Mouse (Mus musculus): Measurements from ENCODE around the gene Asb16. TPM values are rescaled to one million over a fixed set of nuclear protein-coding genes. Genes with fewer than 3 reads are reported as not detected.
A peak's percentile ranks its signal among the peaks of the same experiment; 100 is the strongest.

Asb16 gene
- polyA plus RNA-seq, 1 experiment from 2014 or later, result 0.09 TPM

DNA sequence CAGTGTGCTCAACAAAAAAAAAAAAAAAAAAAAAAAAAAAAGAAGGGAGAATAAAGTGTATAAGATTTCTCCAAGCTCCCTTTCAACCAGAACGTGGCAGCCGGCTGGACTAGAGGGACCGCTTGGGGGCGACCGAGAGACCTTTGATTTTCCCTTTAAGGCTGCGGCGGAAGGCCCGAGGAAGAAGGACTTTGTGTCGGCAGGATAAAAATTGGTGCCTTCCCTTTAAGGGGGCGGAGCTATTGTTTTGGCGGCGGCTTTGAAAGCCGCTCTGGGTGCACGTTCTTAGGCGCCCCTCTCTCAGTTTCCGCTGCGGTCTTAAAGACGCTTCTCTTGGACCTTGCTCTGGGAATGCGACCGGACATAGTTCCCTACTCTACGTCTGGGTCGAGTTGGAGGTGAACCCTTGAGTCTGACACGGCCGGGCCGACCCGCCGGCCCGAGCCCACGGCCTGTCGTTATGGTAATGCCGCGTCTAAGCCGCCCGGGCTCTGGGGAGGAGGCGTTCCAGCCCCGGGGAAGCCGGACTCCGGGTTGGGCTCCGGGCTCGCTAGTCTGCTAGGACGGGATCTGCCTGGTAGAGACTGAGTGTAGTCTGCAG, 19.8 kb upstream of the Asb16 start, which contains the start of gene BC030867:
Gene BC030867 (plus strand): TSS at position 253 of the 601 bp plus-strand sequence.
- H3K4me3 ChIP-seq (ENCODE audit: low read length), result peak within 1 kb of the TSS; percentile 80
- H3K36me3 ChIP-seq (ENCODE audit: control insufficient read depth, insufficient read depth, low read length), result peaks cover 19% of the 10 kb centered on the region
- H3K27ac ChIP-seq (ENCODE audit: low read depth, low read length), result peak within 1 kb of the TSS; percentile 56; the same call in 1 of the 2 replicates
- WGBS, result under 1% methylated on average over 40 of the region's 41 CpGs
- H3K27me3 ChIP-seq (ENCODE audit: control insufficient read depth, insufficient read depth, low read length), result no peaks in the 10 kb centered on the region
- H3K4me2 ChIP-seq (replicated peaks; ENCODE audit: low read depth, low read length), result peak within 1 kb of the TSS; percentile 81
- H3K9ac ChIP-seq (ENCODE audit: low read depth, low read length), result peak within 1 kb of the TSS; percentile 77
- ATAC-seq (ENCODE audit: low FRiP score, low TSS enrichment), result peak; percentile 73
- peaks cover 5% of the 10 kb centered on the region; the same call in 1 of the 2 replicates for H3K4me1 ChIP-seq (ENCODE audit: control insufficient read depth, insufficient read depth, low read length)
- H3K9me3 ChIP-seq (ENCODE audit: control insufficient read depth, low read length), result no peaks in the 10 kb centered on the region

DNA sequence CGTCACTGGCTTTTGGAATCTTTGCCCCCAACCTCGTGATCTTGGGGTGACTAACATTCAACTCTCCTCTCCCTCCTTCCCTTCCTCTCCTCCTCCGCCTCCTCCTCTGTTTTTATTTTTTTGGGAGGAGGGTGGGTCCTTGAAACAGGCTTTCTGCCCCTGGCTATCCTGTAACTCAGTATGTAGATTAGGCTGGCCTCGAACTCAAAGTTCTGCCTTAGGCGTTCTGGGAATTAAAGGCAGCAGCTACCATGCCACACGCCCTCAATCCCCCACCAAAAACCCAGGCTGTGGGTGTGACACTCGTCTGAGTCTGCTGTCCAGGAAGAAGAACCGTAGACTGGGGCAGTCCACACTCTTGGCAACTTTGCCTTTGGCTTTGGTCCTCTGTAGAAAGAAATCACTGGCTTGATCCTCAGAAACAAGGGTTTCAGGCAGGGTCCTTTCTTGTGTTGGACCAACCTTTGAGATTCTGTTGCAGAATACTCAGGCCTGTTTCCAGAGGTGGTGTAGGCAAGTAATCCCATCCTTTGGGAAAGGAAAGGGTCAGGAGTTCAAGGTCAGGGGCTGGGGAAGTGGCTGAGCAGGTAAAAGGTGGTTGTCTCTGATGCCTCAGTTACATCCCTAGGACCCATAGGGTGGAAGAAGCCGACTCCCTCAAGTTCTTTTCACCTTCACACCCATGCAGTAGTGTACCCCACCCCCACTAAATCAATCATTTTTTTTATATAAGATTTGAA, 19.0 kb upstream of the Asb16 start:
- Histone ChIP-seq H3K27ac (ENCODE audit: low read depth, low read length) (no peak overlapping the region; the same call in 1 of the 2 replicates), H3K4me3 (ENCODE audit: low read length) (peak overlapping the region; percentile 80), H3K9ac (ENCODE audit: low read depth, low read length) (peak overlapping the region; percentile 77), H3K27me3 (ENCODE audit: control insufficient read depth, insufficient read depth, low read length) (no peaks in the 10 kb centered on the region), H3K4me2 (replicated peaks; ENCODE audit: low read depth, low read length) (peak overlapping the region; percentile 81), H3K9me3 (ENCODE audit: control insufficient read depth, low read length) (no peaks in the 10 kb centered on the region), H3K36me3 (ENCODE audit: control insufficient read depth, insufficient read depth, low read length) (peaks cover 22% of the 10 kb centered on the region), H3K4me1 (ENCODE audit: control insufficient read depth, insufficient read depth, low read length) (peaks cover 5% of the 10 kb centered on the region; the same call in 1 of the 2 replicates)
- 12% methylated on average over 9 of the region's 9 CpGs for WGBS
- ATAC-seq (ENCODE audit: low FRiP score, low TSS enrichment), result no peak

DNA sequence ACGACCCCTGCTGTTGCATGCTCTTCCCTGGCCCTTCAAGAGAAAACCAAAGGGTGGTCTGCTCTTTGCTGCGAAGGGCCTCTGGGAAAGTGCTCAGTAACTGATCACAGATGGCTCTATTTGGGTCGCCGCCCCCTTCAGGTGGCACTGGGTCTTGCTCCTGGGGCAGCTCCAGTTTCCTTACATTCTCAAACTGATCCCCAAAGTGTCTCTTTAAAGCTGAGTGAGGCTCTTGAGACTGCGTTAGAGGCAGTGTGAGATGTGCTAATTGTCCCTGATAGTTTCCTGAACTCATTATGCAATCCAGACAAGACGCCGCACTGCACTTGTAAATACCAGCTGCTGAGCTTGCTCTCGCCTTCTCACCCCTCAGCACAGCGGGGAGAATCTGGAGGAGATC, 11.0 kb upstream of the Asb16 start:
- Histone ChIP-seq H3K9ac (ENCODE audit: low read depth, low read length) (no peak overlapping the region), H3K4me2 (replicated peaks; ENCODE audit: low read depth, low read length) (no peak overlapping the region), H3K36me3 (ENCODE audit: control insufficient read depth, insufficient read depth, low read length) (peaks cover 58% of the 10 kb centered on the region), H3K27ac (ENCODE audit: low read depth, low read length) (no peak overlapping the region), H3K4me3 (ENCODE audit: low read length) (no peak overlapping the region), H3K27me3 (ENCODE audit: control insufficient read depth, insufficient read depth, low read length) (no peaks in the 10 kb centered on the region), H3K9me3 (ENCODE audit: control insufficient read depth, low read length) (no peaks in the 10 kb centered on the region), H3K4me1 (ENCODE audit: control insufficient read depth, insufficient read depth, low read length) (no peaks in the 10 kb centered on the region)
- no peak for ATAC-seq (ENCODE audit: low FRiP score, low TSS enrichment)
- 38% methylated on average over 9 of the region's 9 CpGs for WGBS

DNA sequence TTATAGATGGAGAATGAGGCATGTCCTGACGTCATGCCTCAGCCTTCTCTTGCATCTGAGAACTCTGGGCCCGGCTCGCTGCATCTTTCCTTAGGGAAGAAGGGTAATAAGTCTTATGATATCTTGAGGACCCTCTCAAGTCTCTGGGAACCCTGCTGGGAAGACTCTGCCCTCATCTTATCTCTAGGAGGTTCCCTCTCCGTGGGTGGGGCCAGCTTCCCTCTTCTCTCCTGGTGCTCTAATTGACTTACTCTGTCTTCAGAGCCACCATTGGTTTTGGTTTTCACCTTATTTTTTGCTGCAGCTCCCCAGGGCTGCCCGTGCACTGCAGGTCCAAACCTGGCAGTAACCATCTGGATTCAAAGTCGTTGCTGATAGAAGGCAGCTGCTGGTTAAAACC, 10.4 kb upstream of the Asb16 start:
- Histone ChIP-seq H3K9me3 (ENCODE audit: control insufficient read depth, low read length) (no peaks in the 10 kb centered on the region), H3K4me2 (replicated peaks; ENCODE audit: low read depth, low read length) (no peak overlapping the region), H3K36me3 (ENCODE audit: control insufficient read depth, insufficient read depth, low read length) (peaks cover 59% of the 10 kb centered on the region), H3K27me3 (ENCODE audit: control insufficient read depth, insufficient read depth, low read length) (no peaks in the 10 kb centered on the region), H3K9ac (ENCODE audit: low read depth, low read length) (no peak overlapping the region), H3K27ac (ENCODE audit: low read depth, low read length) (no peak overlapping the region), H3K4me1 (ENCODE audit: control insufficient read depth, insufficient read depth, low read length) (no peaks in the 10 kb centered on the region), H3K4me3 (ENCODE audit: low read length) (no peak overlapping the region)
- WGBS, result 80% methylated on average over 6 of the region's 6 CpGs
- no peak for ATAC-seq (ENCODE audit: low FRiP score, low TSS enrichment)

DNA sequence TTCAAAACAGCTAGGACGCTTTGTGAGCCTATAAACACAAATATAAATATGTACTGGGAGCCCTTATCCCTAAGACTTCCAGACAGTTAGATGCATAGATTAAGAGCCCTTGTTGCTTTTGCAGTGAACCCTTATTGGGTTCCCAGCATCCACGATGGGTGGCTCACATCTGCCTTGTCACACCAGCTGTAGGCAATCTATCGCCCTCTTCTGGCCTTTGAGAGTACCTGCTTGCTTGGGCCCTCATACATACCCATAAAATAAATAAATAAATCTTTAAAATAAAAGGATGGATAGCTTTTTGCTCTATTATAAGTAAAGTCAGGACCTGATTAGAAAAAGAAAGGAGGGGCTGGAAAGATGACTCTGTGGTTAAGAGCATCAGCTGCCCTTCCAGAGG, 10.0 kb upstream of the Asb16 start:
- H3K9ac ChIP-seq (ENCODE audit: low read depth, low read length), result no peak overlapping the region
- no peak for ATAC-seq (ENCODE audit: low FRiP score, low TSS enrichment)
- WGBS, result 95% methylated on average over 3 of the region's 3 CpGs

DNA sequence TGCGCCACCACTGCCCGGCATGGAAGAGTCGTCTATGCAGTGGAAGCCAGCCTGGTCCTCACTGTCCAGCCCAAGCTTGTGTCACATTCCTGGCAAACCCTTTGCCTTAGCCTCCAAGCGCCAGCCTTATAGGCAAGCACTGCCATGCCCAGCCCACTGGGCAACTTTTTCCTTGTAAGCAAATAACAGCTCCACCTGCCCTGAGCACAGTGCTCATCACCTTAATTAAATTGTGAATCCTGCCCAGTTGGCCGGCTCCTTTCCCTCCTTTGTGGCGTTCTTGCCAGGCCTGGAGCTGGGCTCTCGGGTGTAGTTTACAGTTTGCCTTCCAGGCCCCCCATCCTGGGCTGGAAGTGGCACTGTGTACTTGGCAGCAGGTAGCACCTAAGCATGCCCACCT, 5.3 kb upstream of the Asb16 start:
- Histone ChIP-seq H3K9me3 (ENCODE audit: control insufficient read depth, low read length) (no peaks in the 10 kb centered on the region), H3K36me3 (ENCODE audit: control insufficient read depth, insufficient read depth, low read length) (peaks cover 40% of the 10 kb centered on the region), H3K4me3 (ENCODE audit: low read length) (no peak overlapping the region), H3K4me1 (ENCODE audit: control insufficient read depth, insufficient read depth, low read length) (no peaks in the 10 kb centered on the region), H3K27ac (ENCODE audit: low read depth, low read length) (no peak overlapping the region), H3K9ac (ENCODE audit: low read depth, low read length) (no peak overlapping the region), H3K27me3 (ENCODE audit: control insufficient read depth, insufficient read depth, low read length) (no peaks in the 10 kb centered on the region), H3K4me2 (replicated peaks; ENCODE audit: low read depth, low read length) (no peak overlapping the region)
- ATAC-seq (ENCODE audit: low FRiP score, low TSS enrichment), result no peak
- 94% methylated on average over 7 of the region's 7 CpGs for WGBS

More for the DNA sequence above, 10.0 kb upstream of the Asb16 start:
- Histone ChIP-seq H3K4me1 (ENCODE audit: control insufficient read depth, insufficient read depth, low read length) (no peaks in the 10 kb centered on the region), H3K27ac (ENCODE audit: low read depth, low read length) (no peak overlapping the region), H3K36me3 (ENCODE audit: control insufficient read depth, insufficient read depth, low read length) (peaks cover 62% of the 10 kb centered on the region), H3K27me3 (ENCODE audit: control insufficient read depth, insufficient read depth, low read length) (no peaks in the 10 kb centered on the region), H3K4me2 (replicated peaks; ENCODE audit: low read depth, low read length) (no peak overlapping the region), H3K9me3 (ENCODE audit: control insufficient read depth, low read length) (no peaks in the 10 kb centered on the region), H3K4me3 (ENCODE audit: low read length) (no peak overlapping the region)

DNA sequence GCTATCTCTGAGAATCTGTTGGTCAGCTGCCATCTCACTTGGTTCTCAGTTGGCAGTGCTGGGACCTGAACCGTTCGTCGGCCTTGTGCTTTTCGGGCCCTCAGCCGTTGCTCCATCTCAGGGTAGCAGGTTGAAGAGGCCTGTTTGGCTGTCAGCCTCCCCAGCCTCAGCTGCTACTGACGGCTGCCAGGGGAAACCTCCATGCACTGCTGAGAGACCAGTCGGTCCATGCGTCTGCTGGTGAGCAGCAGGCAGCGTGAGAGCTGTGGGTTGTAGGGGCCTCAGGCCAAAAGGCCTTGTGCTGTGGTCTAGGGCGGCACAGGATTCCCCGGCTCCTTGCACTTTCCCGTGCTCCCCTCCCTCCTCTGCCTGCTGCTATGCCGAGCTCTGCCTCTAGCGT, 2.7 kb upstream of the Asb16 start:
- WGBS, result 65% methylated on average over 14 of the region's 14 CpGs

DNA sequence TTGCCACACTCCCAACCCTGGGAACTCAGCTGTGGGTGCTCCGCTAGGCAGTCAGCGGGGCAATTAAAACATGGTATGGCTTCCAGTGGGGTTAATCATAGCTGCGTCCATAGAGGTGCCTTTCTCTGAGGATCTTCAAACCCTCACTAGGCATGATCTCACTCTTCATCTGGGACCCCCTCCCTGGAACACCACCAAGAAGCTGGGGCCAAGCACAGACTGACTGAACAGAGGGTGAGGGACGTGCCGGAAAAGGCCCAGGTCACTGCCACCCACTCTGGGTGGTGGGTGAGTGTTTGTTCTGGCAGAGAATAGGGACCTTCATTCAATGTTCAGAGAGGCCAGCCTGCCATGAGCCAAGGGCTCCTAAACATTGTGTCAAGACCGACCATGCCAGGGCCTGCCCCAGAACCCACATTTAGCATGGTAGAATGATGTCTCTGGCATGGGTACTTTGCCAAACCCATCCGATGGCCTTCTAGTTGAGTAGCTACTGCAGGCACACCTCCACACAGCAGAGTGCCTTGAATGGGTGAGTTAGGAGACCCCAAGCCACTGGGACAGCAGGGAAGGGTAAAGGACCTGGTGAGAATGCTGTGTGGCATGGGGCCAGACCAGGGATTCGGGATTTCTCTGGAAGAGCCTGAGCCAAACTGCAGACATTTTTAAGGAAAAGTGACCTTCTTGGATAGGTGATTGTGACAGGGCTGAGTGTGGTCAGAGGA, 1.8 kb upstream of the Asb16 start:
- Histone ChIP-seq H3K9me3 (ENCODE audit: control insufficient read depth, low read length) (no peaks in the 10 kb centered on the region), H3K27ac (ENCODE audit: low read depth, low read length) (no peak overlapping the region), H3K9ac (ENCODE audit: low read depth, low read length) (no peak overlapping the region), H3K36me3 (ENCODE audit: control insufficient read depth, insufficient read depth, low read length) (peaks cover 18% of the 10 kb centered on the region), H3K4me2 (replicated peaks; ENCODE audit: low read depth, low read length) (no peak overlapping the region), H3K4me3 (ENCODE audit: low read length) (no peak overlapping the region), H3K4me1 (ENCODE audit: control insufficient read depth, insufficient read depth, low read length) (no peaks in the 10 kb centered on the region), H3K27me3 (ENCODE audit: control insufficient read depth, insufficient read depth, low read length) (no peaks in the 10 kb centered on the region)
- ATAC-seq (ENCODE audit: low FRiP score, low TSS enrichment), result no peak
- 88% methylated on average over 8 of the region's 8 CpGs for WGBS

More for the DNA sequence above, 2.7 kb upstream of the Asb16 start:
- H3K27me3 ChIP-seq (ENCODE audit: control insufficient read depth, insufficient read depth, low read length), result no peaks in the 10 kb centered on the region
- H3K9ac ChIP-seq (ENCODE audit: low read depth, low read length), result no peak overlapping the region
- peaks cover 22% of the 10 kb centered on the region for H3K36me3 ChIP-seq (ENCODE audit: control insufficient read depth, insufficient read depth, low read length)
- no peaks in the 10 kb centered on the region for H3K9me3 ChIP-seq (ENCODE audit: control insufficient read depth, low read length)
- no peak overlapping the region for H3K4me2 ChIP-seq (replicated peaks; ENCODE audit: low read depth, low read length)
- no peak for ATAC-seq (ENCODE audit: low FRiP score, low TSS enrichment)
- H3K4me3 ChIP-seq (ENCODE audit: low read length), result no peak overlapping the region
- no peaks in the 10 kb centered on the region for H3K4me1 ChIP-seq (ENCODE audit: control insufficient read depth, insufficient read depth, low read length)
- H3K27ac ChIP-seq (ENCODE audit: low read depth, low read length), result no peak overlapping the region
